10 mouse cellular contexts compared by ENCODE assay signal in genomic region chr11:90071747-90072146, GRCm38 (mm10). TPM values are rescaled to one million over a fixed set of nuclear protein-coding genes. Genes with fewer than 3 reads are reported as not detected.
A peak's percentile ranks its signal among the peaks of the same experiment; 100 is the strongest.
DNase-seq lines count a peak whose midpoint lies in the region; ATAC-seq lines count a peak whose summit lies in the region.
"Had no signal": no experiment of that assay in that cellular context is flagged by ENCODE, and none has a peak within 500 bp of the region (broad histone marks: within the 10 kb centered on the region; RNA-seq: fewer than 3 reads in every experiment).

No protein-coding gene starts in this region.

- no peaks in the 10 kb centered on the region for H3K4me1 ChIP-seq in liver, embryonic 16.5 days (ENCODE audit: control insufficient read depth, low read depth, low read length)

- H3K36me3 ChIP-seq in liver, embryonic 16.5 days (ENCODE audit: control insufficient read depth, insufficient read depth): no peaks in the 10 kb centered on the region

- ATAC-seq in liver, embryonic 16.5 days (ENCODE audit: low read depth): peak; percentile 71

- no peaks in the 10 kb centered on the region for H3K9me3 ChIP-seq in liver, embryonic 16.5 days (replicated peaks; ENCODE audit: control insufficient read depth, low read length)

- no peak overlapping the region for H3K27ac ChIP-seq in liver, embryonic 16.5 days (ENCODE audit: low read length)
- H3K27ac ChIP-seq: left cerebral cortex, adult 2 months had no signal

- H3K4me3 ChIP-seq in liver, embryonic 16.5 days (ENCODE audit: low read depth, low read length): no peak overlapping the region
- H3K4me3 ChIP-seq: left cerebral cortex, adult 2 months had no signal

- peak; percentile 30 for DNase-seq in embryo, embryonic 10.5 days (ENCODE audit: low spot score)
- no peak for DNase-seq in embryo, embryonic 10 days (ENCODE audit: low spot score)
- peak; percentile 14 for DNase-seq in urinary bladder, postnatal 14 days (ENCODE audit: low spot score)
- DNase-seq in urinary bladder, postnatal 25 days (ENCODE audit: low spot score): no peak
- peak; percentile 2 for DNase-seq in yolk sac, embryonic 10.5 days (ENCODE audit: low spot score)
- DNase-seq in urinary bladder, postnatal 4 days (ENCODE audit: low spot score in 2 of 2): no peak
- DNase-seq in thymus, postnatal 10 days (ENCODE audit: low spot score in 2 of 2): no peak
- DNase-seq: B cell, adult 2 months had no signal

- no peak overlapping the region for H3K9ac ChIP-seq in liver, embryonic 16.5 days (ENCODE audit: low read depth, low read length)

- H3K27me3 ChIP-seq in liver, embryonic 16.5 days (ENCODE audit: control insufficient read depth, insufficient read depth, low read depth, low read length): no peaks in the 10 kb centered on the region

- no peak overlapping the region for H3K4me2 ChIP-seq in liver, embryonic 16.5 days (ENCODE audit: low read depth, low read length)

- WGBS in liver, embryonic 16.5 days (ENCODE audit: insufficient replicate concordance): 20% methylated on average over 9 of the region's 9 CpGs

RNA-seq across cellular contexts. Expression of gene Tmem100, which starts 41.6 kb away (rescaled TPM):
- 0.45 and 0.55 TPM in 2 replicates for polyA plus RNA-seq in liver, embryonic 16.5 days (2015; fragmentation: Nextera tagmentation; extraction: Ambion mirVana)

Comparison
In these comparisons a context has a peak if more than half of its experiments do, and no peak if none do; other contexts are left out.
1. DNase-seq: peak in embryo, embryonic 10.5 days (single experiment), urinary bladder, postnatal 14 days (single experiment) and yolk sac, embryonic 10.5 days (single experiment); none in embryo, embryonic 10 days (single experiment), urinary bladder, postnatal 25 days (single experiment), urinary bladder, postnatal 4 days (0 of 2) and thymus, postnatal 10 days (0 of 2).